Mouse (Mus musculus) urinary bladder, adult 18-20 months (tissue): ENCODE results near the gene Ttc39b.

ENCODE experiments used
- DNase-seq, 2 experiments: peaks; one replicate each; pipeline ENCODE4 v3.0.0; 2022; ENCODE audit warnings: low spot score in 2 of 2, mixed read lengths in 2 of 2

Ttc39b gene

GRCm38 (mm10) chr4:83323910-83324684 lies at the start of gene Ttc39b:
Gene Ttc39b (minus strand): TSS chr4:83324255.
- DNase-seq = peak; percentile 97 to 99

DNA sequence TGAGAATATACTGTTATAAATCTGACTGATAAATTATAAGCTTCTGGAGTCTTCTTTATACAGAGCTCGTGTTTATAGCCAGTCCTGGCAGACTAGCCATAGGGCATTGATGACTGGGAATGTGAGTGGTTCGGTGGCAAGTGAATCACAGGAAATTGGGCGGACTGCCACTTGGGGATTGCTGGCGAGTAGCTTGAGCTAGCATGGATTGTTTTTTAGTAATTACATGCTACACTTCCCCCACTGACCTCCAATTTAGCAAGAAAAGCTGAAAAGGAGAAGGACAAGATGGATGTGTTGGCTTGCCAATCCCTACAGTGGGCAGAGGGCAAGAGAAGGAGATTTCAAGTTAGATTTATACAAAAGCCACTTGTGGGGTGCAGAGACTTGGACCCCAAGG lies 49.3 kb upstream of the Ttc39b start:
- DNase-seq = no peak

GRCm38 (mm10) chr4:83357738-83358137 lies 33.7 kb upstream of the Ttc39b start:
- no peak for DNase-seq

DNA sequence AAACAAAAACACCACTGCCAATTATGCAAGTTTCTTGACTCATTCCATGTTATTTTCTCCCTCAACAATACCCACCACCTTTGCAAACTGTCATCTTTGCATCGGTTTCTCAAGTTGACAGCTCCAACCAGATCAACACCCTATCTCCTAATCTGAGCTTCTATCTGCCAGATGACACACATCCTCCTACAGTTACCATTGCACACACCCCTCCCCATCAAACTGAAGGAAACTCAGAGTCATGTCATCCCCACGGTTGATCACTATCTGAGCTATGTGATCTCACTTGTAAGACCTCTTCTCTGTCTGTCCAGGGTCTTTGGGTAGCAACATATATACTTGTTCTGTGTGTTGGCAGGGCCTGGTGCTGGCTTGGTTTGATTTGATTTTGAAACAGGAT lies 30.7 kb upstream of the Ttc39b start:
- DNase-seq = no peak

DNA sequence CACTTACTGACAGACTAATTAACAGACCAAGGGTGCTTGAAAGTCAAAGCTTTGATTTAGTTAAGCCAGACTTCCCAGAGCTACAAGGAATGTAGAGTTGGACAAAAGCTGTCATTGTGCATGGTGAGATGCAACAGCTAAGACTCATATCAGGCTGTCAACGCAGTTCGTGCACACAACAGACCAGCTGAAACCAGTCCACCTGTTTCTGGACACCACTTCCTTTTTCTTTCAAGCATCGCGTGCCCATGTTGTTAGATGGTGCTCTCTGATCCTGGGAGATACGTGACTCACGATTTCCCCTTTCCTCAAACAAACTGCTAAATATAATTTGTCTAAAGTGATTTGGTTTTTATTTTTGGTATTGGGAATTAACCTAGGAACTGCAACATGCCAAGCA lies 29.9 kb upstream of the Ttc39b start:
- DNase-seq = no peak

DNA sequence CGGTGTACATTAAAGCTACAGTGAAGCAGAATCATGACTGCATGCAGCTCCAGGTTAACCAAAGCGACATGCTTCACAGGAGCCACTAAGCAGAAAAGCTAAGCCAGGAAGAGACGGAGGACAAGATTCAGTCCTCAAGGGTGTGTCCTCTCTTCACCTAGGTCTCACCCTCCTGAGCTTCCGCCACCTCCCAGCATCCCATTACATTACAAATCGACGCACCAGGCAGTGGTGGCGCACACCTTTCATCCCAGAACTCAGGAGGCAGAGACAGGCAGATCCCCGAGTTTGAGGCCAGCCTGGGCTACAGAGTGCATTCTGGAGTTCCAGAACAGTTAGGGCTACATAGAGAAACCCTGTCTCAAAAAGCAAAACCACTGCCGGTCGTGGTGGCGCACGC lies 29.2 kb upstream of the Ttc39b start:
- DNase-seq = no peak

DNA sequence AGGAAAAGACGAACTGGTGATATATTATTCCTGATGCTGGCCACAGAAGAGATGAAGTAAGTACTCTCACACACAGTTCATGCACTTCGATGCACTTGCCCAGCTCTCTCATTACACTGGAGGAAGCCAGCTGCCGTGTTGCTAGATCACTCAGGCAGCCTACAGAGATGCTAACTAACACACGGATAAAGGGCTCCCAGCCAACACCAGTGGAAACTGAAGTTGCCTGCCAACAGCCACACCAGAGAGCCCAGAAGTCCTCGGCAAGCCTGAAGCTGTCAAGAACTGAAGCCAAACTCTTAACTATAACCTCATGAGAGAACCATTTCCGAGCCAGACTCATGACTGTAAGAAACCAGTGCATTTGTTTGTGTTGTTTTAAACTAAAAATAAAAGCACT lies 26.7 kb upstream of the Ttc39b start:
- peak in 1 of 2 experiments; percentile 64 for DNase-seq

- DNase-seq = no peak
Observed at GRCm38 (mm10) chr4:83348970-83349369, 24.9 kb upstream of the Ttc39b start.

GRCm38 (mm10) chr4:83343895-83344294 lies 19.8 kb upstream of the Ttc39b start:
- DNase-seq = no peak

DNA sequence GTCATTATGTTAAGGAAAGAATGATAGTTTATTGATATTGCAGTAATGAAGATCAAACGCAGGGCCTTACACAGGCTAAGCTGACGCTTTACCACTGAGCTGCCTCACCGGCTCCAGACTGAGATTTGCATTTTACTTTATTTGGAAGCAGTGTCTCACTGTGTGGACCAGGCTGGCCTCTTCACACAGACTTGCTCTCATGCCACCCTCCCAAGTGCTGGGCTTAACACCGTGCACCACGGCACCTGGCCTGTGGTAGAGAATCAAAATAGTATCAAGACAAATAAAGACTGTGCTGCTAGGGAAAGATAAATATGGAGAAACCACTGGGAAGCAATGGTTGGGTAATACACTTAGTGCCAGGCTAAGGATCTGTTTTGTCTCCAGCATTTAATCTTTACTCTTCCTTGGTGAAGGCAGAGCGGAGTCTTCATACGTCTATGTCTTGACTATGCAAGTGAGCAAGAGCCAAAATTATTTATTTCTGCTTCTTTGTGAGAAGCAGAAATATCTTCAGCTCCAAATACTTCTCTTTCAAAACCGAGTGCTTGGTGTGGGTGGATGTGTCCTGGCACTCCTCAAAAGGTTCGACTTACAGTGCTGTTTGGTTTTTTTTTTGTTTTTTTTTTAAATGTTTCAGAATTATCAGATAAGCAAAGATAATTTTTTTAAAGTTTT lies 19.2 kb upstream of the Ttc39b start:
- DNase-seq = no peak

GRCm38 (mm10) chr4:83342268-83342970 lies 18.4 kb upstream of the Ttc39b start:
- DNase-seq = no peak

- no peak for DNase-seq
Observed at GRCm38 (mm10) chr4:83339393-83339792, 15.3 kb upstream of the Ttc39b start.

GRCm38 (mm10) chr4:83337717-83338116 lies 13.7 kb upstream of the Ttc39b start:
- no peak for DNase-seq

GRCm38 (mm10) chr4:83330369-83330768 lies 6.3 kb upstream of the Ttc39b start:
- no peak for DNase-seq

DNA sequence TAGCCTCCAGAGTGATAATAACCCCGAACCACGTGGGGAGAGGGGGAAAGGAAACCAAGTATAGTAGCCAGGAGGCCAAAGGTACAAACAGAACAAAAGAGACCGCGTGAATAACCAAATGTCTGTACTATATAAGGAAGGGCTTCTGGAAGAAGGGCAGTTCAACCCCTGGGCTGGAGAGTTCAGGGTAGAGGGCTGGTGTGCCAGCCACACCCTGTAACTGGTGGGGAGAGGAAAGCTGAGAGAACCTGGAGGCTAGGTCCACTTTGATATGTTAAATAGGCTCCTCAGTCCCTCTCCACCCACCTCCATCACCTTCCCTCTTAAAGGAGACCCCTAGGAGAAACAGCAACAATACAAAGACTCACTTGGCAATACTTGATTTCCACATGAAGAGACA lies 5.6 kb upstream of the Ttc39b start:
- no peak for DNase-seq

DNA sequence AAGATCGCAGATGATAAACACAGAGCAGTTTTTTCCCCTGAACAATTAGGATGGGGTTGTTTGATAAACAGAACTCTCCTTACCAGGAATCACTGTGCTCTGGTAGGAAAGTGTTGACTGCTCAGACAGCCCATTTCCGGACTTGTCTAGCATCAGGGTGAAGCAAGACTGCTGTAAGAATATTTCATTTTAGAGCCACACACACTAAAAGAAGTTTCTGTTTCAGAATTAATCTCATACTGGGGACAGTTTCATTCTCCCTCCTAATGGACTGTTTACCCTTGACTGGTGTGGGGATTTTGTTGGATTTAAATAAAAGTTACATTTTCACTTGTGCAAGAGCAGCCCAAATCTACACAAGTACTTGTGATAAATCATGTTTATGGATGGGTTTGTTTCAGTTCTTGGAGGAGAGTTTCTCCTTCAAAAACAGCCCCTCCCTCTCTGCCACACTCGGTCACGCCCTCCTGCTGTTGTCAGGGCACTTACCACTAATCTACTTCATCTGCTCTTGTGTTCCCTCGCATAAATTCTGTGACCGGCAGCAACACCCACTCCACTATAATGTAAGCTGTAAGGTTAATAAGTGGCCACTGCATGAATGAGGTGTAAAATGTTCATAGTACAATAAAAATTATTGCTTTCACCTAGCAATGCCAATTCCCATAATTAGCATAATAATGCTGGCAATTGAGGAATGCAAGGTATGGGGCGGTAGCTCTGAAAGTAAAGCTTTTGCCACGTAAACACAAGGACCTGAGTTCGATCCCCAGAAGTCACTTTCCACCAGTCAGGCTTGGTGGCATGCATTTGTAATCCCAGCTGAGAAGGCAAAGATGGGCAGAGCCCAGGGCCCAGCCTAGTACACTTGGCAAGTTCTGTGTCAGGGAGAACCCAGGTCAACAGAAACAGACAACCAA lies 4.2 kb upstream of the Ttc39b start:
- DNase-seq = no peak

DNA sequence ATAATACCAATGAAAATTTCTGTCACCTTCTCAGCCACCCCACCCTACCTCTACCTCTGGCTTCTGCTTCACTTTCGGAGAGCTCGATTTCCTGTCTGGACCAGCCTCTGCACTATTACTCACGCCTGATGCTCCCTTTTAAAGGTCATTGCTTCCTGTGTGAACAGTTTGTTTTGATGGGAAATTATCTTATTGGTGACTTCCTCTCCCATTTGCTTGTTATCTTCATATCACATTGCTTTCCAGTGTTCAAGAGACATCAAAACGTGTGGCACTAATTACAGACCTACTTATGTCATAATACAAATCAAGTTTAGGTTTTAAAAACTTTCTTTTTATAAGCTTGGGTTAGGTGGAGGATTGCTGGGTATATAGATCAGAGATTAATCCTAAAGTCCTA lies 3.5 kb upstream of the Ttc39b start:
- DNase-seq = no peak

DNA sequence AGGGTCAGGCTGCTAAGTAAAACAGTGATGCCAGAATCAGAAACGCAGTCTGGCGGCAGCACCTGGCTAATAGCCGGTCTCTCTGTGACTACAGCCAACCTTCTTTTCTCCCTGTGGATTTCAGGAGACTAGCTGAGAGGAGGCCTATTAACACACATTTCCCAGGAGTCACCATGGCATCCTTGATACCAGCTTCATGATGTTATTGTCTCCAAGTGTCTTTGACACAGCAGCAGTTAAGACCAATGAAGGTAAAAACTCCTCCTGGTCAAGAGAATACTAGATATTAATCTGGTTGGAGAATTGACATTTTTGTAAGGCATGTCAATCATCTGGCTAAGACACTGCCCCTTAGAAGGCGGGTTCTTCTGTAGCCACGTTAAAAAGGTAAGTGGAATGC lies 1.3 kb upstream of the Ttc39b start:
- no peak for DNase-seq

DNA sequence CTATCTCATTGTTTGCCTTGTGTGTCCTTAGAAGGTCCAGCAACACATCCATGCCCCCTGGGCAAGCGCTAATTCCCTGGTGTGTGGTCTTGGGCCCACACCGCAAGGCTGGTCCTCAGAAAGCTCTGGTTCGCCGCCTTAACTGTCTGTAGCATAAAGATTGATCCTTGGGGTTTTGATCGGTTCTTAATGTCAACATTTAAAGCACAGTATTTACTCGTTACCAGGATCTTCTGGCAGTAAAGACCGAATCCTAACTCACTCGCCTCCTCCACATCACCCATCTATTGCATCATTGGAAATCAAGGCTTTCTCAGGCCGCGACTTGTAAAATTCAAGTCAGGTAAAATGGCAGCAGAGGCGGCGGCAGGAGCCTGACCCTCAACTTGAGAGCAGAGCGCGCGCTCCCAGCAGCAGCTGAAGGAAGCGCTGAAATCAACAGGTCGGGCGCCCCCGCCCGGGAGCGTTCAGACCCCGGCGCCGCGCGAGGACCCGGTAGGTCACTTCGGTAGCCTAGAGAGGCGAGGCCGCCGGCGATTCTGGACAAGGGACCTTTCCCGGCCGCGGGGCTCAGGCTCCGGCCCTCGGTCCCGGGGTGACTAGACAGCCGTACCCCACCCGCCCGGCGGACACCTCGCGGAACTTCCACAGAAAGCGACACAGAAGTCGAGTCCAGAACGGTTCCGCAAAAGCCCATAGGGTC lies 703 bp downstream of the Ttc39b start:
- peak; percentile 64 to 75 for DNase-seq

GRCm38 (mm10) chr4:83319736-83320135 lies 4.3 kb downstream of the Ttc39b start:
- no peak for DNase-seq

- DNase-seq = no peak
Observed at GRCm38 (mm10) chr4:83318758-83319157, 5.3 kb downstream of the Ttc39b start.
